Mouse (Mus musculus): Measurements from ENCODE around the gene Nt5c3.
A peak's percentile ranks its signal among the peaks of the same experiment; 100 is the strongest.

Gene Nt5c3

DNA sequence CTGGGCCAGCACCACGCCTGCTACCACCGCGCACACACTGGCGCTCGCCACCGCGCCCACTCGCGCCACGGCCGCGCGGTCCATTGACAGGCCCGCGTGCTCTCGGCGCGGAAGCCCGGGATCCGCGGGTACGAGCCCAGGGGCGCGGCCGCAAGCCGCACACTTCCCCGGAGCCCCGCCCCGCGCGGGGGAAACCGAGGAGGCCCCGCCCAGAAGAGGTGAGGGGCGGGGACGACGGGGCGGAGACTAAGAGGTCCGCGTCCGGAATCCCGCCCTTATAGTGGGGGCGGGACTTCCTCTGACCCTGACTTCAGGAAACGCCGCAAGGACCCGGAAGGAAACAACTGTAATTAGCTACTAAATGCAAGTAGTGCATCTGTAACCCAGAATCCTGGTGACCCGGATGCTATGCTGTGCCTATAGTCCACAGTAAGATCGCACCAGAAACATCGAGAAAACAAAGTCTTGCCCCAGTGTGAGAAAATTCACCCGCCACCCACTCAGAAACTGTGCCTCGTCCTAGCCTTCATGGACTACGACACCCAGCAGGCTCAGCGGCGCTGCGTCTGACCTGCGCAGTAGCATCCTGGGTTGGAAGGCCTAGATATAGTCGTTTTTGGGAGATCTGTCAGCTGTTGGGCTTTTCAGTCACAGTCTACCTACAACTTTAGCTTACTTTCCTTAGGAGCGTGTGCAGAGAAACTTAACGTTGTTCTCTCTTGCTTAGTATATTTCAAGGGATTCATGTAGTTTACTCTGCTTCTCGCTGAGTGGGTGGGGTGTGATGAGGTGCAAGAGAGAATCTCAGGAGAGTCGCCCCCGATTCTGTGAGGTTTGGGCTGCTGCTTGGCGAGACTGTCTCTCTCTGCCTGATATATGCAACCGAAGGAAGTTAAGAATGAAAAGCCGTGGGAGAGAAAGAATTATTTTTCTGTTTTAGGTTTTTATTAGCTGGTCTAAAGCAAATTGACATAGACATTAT lies at the start of gene Nt5c3, which contains the start of gene Vmn1r4:
Gene Nt5c3, minus strand, starts transcription at position 207 of the 982 bp plus-strand sequence.
Gene Vmn1r4, plus strand, starts transcription at position 290 of the 982 bp plus-strand sequence.
- DNase-seq, result peak; percentile 96

DNA sequence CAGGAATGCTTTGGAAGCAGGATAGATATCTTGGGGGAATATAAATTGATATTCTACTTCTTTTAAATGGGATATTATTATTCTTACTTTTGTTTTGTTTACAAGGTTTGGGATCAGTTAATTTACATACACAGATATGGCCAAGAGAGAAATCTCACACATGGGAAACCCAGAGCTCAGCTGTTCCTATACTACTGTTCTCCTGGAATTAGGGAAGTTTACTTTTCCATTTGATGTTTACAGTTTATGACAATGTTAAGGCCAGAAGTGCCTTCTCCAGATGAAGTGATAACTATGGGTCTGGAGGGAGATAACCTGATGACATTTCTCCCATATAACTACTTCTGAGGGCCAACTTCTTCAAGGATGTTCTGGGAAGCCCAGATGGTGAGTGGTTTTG lies 46.2 kb upstream of the Nt5c3 start, which contains the start of gene Vmn1r5:
Gene Vmn1r5, plus strand, starts transcription at position 301 of the 400 bp plus-strand sequence.
- DNase-seq, result no peak

DNA sequence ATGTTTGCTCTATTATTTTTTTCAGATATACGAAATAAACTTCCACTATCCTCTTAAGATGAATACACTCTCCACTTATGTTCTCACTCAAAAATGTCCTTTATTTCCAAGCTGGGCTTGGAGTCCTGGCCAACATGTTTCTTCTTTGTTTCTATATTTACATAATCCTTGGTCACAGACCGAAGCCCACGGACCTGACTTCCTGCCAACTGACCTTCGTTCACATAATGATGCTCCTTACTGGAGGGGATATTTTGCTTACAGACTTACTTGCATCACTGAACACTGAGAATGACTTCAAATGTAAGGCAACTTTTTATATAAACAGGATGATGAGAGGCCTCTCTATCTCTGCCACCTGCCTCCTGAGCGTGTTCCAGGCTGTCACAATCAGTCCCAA lies 32.7 kb upstream of the Nt5c3 start:
- DNase-seq, result no peak

DNA sequence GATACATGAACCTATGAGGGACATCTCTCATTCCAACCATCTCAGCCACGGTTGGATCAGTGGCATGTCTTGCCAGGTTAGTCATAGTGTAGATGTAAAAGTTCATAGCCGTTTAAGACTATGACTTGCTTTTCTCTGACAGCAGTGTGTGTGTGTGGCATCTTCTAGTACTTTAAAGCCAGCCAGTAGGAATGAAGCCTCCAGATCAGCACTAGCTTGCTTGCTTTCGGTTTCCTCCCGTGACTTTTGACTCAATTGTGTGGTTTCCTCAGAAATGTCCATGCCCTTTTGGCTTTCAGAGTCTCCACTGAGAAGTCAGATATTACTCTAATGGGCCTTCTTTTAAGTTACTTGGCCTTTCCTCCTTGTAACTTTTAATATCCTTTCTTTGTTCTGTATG lies 10.6 kb upstream of the Nt5c3 start:
- no peak for DNase-seq

DNA sequence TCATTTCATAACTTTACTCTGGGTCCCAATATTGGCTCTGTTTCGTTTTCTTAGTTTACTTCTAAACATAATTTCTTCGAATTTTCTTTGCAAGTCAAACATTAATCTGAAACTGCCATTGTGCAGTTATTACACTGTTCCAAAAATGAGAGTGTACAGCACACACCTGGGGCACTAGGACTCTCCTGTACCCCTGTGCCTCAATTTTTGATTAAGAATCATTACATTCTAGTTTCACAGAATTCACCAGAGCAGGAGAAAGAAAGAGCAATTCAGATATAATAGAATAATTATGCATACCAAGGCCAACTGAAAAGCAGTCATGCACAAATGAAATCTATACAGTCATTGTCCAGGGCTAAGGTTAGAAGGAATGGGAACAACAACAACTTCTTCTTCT lies 8.7 kb upstream of the Nt5c3 start:
- DNase-seq, result no peak

DNA sequence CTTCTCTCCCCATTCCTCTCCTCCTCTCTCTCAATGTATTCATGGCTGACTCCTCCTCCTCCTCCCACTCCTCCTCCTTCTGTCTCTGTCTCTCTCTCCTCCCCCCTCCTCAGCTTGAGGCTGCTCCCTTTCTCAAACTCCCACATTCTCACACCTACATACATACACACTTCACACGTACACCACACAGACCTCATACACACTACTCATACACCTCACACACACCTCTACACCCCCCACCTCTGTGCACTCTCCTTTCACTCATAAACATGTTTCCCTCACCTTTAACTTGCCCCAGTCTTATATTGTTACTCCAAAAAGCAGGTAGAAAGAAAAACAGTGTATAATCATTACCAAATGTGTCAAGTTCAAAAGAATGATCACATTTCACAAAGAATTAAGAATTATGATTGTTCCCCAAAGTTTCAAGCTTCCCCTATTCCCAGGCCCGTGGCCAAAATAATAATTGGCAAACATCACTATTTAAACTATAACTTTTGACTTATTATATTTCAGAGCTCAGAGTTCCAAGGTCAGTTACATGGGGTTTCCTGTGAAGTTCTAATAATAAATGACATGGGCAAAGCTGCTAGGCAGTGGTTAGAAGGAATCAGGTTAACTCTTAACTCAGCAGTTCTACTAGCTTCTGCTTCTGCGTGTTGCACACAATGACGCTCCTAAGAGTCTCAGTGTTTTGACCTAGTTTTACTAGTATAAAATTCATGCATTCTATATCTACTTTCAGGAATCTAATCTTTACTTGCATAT lies 8.1 kb upstream of the Nt5c3 start:
- DNase-seq, result no peak

DNA sequence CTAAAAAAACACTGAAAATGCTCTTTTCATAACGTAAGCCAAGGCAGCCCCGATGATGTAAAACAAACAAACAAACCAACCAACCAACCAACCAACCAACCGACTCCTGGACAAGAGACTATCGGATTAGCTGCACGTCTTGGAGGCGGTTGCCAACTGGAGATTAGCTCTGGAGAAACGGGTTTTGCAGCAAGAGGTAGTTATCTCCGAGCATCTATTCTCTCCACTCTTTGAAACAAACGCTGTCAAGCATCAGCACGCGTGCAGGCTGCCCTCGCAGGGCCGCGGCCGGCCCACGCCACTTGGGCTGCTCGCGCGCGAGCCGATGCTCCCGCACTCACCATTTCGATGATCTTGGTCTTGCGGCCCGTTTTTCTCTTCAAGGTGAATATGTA lies 404 bp downstream of the Nt5c3 start:
- DNase-seq, result no peak

DNA sequence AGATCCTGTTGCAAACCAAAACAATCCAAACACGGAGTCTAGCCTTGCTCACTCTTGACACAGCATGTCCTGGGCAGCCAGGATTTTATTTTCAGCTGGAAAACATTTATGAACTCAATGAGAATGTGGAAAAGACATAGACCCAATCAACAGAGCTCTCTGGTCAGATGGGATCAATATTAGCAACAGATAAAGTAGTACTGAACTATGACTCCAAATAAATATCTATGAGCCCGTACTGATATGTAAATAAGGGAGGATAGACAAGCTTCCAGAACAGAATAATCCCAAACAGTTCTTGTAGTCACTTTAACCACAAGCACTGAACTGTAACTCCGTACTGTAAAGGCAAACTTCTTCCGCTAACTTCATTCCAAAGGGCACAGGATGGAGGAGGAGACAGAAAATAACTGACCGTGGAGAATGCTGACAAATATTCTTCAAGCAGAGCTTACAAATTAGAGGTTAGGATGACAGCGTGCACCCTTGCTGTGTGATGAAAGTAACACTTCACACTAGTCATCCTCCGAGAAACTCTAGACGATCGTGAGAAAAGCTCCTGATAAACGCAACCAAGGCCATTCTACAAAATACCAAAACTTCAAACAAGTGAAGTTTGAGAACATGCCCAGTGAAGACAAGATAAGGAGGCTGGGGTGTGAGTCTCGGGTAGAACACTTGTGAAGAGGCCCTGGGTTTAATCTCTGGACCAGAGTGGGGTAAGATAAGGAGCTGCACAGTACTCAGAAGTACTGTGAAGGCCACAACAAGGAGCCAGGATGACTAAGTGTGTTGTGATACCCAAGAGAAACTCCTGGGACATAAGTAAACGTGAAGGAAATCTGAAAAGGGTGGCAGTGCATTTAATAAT lies 3.3 kb downstream of the Nt5c3 start:
- DNase-seq, result no peak

DNA sequence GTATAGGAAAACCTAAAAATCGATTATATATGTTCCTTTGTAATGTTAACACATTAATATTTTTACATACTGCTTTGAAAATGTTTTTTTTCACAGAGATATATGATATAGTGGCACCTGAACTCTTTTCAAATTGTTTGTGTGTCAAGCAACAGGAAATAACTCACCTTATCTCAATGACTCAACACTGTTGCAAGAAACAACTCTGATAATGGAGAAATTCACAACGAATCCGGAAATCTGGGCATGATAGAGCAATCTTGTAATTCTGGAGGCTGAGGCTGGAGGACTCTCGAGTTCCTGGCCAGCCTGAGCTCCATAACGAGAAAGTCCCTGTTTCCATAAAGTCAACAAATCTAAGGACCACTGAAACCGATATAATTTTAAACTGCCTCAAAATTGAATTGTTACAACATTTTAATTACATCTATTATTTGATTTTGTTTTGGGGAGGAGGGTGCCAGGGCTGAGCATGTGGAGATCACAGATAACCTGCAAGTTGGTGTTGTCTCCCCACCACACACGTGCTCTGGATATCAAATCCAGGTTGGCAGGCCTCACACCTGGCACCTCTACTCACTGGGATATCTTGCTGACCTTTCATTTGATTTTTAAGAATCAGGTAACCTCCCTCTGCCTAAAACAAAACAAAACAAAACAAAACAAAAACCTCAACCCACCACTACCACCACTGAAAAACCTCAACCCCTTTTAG lies 4.2 kb downstream of the Nt5c3 start:
- DNase-seq, result no peak

DNA sequence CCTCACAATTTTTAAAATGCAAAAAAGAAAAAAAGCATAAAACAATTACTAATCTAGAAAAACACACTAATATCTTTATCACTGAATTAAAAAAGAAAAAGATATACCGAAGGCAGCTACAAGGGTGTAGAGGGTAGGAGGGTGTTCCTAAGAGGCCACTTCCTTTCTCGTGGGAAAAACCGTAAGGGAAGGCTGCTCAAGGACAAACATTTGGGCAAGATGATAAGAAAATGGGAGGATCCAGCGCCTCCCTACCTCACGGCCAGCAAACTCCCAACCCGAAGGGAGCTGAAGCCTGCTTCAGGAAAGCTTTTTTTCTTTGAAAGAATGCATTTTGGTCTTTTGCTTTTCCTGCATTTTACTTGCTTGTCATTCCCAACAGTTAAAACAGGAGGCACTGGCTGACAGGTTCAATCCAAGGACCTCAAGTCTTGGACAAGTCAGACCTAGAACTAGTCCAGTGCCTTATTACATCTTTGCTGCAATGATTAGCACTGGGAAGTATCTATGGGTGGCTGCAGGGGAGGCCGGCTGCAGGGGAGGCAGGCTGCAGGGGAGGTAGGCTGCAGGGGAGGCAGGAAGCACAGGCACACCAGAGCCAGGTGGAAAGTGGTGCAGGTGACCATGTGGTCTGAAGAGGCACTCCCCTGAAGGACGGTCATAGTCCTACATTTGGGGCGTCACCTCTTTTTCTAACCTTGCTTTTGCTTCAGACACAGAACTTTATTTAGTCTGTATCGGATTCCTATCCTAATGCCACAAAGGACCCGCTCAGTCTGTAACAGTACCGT lies 6.0 kb downstream of the Nt5c3 start:
- no peak for DNase-seq

DNA sequence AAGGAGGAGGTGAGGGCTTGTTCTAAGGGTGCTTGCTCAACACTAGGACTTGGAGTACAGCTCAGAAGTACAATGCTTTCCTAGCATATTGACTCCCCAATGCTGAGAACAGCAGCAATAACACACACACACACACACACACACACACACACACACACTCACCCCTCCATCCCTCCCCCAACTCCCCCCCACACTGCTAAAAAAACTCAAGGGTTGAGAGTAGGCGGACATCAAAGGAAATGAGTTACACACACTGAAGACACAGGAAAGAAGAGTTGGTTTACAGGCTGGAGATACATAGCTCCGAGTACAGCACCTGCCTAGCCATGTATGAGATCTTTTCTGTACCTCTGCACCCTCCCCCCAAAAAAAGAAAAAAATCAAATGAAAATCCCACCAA lies 7.5 kb downstream of the Nt5c3 start:
- DNase-seq, result no peak

DNA sequence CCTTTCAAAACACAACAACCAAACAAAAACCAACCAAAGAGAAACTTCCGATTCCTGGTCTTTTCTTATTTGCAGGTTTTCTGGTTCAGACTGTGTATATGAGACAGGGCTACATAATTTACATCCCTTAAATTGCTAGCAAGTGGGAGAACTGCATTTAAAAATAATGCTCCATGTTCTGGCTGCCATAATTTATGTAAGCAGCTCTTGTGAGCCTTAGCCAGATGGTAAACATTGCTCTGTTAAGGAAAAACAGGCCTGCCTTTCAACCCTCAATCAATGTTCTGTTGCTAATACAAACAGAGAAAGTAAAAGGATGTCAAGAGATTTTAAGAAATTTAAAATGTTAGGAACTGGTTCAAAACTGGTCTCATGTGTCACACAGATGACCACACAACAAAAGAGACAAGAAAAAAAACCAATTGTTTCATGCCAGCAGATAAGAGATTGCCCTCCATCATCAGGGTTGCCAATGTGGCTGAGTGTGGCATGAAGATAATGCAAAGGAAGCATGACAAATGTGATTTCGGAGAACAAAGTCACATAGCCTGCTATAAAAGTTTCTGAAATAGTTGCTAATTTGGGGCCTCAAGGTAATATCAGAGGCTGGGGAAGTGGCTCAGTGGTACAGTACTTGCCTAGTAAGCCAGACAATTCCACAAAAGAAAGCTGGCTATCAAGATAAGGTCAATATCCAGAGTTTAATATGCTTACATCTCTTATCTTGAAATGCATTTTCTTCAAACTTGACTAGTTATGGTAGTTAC lies 10.5 kb downstream of the Nt5c3 start:
- no peak for DNase-seq

DNA sequence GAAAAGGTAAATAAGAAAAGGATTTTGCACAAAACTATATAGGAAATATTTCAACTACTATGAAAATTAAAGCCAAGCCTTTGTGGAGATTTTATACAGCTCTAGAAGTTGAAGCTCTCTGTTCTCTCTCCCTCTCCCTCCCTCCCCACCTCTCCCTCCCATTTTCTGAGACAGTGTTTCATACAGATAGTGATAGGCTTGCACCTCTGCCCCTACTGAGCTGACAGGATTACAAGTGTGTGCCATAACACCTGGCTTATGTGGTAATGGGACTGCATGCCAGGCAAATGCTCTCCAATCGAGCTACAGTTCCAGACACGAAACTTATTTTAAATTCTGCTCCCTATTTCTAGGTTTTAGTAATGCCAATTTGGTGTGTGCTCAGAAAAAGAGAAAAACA lies 12.8 kb downstream of the Nt5c3 start:
- DNase-seq, result no peak

DNA sequence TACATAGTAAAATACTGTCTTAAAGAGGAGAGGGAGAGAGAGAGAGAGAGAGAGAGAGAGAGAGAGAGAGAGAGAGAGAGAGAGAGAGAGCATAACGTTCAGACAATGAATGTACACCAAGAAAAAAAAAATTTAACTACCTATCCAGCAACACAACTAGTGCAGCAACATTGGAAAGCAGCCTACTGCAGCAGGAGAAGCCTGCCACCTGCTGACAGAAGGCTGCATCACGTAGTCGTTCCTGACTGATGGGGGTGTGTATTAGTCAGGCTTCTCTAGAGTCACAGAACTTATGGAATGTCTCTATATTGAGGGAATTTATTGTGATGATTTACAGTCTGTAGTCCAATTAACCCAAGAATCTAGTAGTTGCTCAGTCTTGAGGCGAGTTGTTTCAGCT lies 14.8 kb downstream of the Nt5c3 start:
- DNase-seq, result peak; percentile 71

DNA sequence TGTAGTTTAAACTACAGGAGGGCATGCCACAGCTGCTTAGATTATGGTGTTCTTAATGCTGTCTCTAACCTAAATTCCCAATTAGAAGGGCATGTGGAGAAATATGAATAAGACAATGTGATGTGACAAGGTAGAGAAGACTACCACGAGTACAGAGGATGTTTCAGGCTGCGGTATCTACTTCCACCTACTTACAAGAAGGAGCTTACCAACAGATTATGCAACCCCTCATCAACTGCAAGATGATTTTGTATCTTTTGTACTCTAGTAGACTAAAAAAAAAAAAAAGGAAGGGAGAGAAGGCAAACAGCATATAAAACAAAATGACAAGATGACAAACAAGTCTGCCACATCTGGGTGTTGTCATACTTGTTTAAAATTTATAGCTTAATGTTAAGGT lies 15.3 kb downstream of the Nt5c3 start:
- no peak for DNase-seq

DNA sequence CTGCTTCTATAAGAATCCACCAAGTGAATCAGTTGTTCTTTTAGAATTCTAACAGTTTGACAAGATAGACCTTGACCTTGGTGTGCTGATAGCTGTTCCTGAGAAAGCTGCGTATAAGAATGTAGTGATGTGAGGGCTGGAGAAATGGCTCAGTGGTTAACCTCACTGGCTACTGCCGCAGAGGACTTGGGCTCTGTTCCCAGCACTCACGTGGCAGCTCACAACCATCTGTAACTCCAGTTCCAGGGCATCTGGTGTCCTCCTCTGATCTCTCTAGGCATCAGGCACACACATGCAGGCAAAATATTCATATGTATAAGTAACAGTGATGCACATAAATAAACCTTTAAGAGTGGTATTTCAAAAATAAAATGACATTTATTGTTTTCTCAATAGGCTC lies 15.8 kb downstream of the Nt5c3 start:
- no peak for DNase-seq

DNA sequence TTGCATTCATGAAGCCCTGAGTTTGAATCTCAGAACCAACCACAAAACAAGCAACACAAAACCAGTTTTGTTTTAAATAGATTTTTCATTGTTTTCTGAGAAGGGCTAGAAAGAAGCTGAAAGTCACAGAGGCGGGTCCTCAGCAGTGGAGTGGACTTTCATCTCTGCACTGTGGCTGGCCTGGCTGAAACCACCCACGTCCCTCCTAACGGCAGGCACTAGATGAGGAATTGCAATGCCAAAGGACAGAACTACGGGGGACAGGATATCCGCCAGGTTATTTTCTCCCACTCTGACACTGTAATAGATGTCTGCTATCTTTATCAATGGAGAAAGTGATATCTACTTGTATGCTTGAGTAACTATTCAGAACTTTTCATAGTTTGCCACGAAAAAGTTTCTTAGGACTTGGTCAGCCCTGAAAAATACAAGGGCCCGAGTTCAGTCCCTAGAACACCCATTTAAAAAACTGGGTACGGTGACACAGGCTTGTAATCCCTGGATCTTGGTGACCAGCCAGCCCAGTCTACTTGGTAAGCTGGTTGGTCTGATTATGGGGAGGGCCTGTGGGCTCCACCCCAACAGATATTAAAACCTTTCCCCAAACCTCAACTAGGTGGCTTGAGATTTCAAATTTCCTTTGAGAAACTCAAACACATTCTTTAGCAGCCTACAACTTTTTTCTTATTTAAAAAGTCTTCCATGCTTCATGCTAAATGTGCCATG lies 17.4 kb downstream of the Nt5c3 start:
- DNase-seq, result no peak

DNA sequence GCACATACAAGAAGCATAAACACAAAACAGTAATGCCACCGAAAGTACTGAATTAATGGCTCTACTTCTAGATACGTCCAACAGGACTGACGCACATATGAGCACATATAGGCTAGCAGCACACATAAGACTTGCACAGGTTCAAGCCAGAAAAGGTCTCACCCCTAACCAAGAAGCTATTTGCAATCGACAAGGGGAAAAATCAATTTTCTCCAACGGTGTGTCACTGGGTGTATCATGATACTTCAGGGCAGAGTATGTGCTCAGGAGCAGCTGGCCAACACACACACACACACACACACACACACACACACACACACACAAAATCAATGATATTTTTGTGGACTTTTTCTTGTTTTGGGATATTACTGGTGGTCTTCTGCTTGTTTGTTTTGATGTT lies 18.2 kb downstream of the Nt5c3 start:
- DNase-seq, result no peak

DNA sequence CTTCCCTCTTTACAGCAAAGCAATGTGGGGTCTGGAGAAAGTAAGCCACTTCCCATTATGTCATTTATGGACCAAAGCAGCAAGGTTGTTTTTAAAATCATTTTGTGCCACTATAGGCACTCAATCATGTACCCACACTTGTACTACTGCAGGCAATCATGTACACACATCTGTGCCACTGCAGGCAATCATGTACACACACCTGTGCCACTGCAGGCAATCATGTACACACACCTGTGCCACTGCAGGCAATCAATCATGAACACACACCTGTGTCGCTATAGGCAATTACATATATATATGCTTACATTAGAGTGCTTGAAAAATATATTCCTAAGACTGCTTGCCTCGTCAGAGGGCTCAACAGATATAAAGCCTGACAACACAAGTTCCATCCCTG lies 18.8 kb downstream of the Nt5c3 start:
- DNase-seq, result no peak

DNA sequence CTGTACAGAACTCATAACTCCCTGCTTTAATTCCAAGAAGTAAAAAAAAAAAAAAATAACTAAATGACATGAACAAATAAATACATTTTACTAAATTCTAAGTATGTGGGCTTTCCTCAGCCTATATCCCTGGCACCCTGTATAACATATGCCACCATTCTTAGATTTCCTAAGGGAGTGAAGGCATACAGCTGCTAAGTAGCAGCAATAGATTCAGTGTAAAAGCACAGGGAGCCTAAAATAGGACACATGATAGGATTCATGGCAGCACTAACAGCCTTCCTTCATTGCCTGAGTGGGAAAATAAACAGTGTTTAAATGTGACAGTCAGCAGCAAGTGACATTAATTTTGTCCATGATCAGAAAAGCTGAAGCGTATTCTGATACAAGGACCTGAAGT lies 19.4 kb downstream of the Nt5c3 start:
- no peak for DNase-seq

Measured in right cerebral cortex, adult 18-20 months (tissue).